In genomic region chr11:107683544-107684465, GRCm38 (mm10) we compare ENCODE assay signal across 15 mouse cellular contexts. TPM values are rescaled to one million over a fixed set of nuclear protein-coding genes. Genes with fewer than 3 reads are reported as not detected.
DNase-seq lines count a peak whose midpoint lies in the region; ATAC-seq and TF ChIP-seq lines count a peak whose summit lies in the region.
"Had no signal": no experiment of that assay in that cellular context is flagged by ENCODE, and none has a peak within 500 bp of the region (broad histone marks: within the 10 kb centered on the region; RNA-seq: fewer than 3 reads in every experiment).

No protein-coding gene starts in this region.

- no peak for TF ChIP-seq POLR2A in ES-Bruce4 (IDR thresholded peaks at IDR 0.05; ENCODE audit: insufficient read depth, low read length)

- H3K4me1 ChIP-seq in E14TG2a.4 (replicated peaks; ENCODE audit: low read depth, low read length) = peaks cover 57% of the 10 kb centered on the region
- H3K4me1 ChIP-seq in ES-Bruce4 (ENCODE audit: control insufficient read depth, insufficient read depth, low read length) = no peaks in the 10 kb centered on the region
- H3K4me1 ChIP-seq in forebrain, postnatal 0 days (ENCODE audit: insufficient read depth) = no peaks in the 10 kb centered on the region; the same call in 1 of the 2 replicates
- H3K4me1 ChIP-seq in midbrain, embryonic 11.5 days (ENCODE audit: control insufficient read depth, insufficient read depth, low read length) = peaks cover 17% of the 10 kb centered on the region
- H3K4me1 ChIP-seq: heart, embryonic 13.5 days had no signal

- no peak overlapping the region for H3K4me2 ChIP-seq in forebrain, postnatal 0 days (ENCODE audit: low read depth)
- H3K4me2 ChIP-seq in midbrain, embryonic 11.5 days = no peak overlapping the region
- H3K4me2 ChIP-seq: heart, embryonic 13.5 days had no signal

- H3K4me3 ChIP-seq in E14TG2a.4 (replicated peaks; ENCODE audit: low read length) = peak overlapping the region; percentile 10; the same call in 1 of the 2 replicates
- H3K4me3 ChIP-seq in ES-Bruce4 (ENCODE audit: low read depth, low read length) = no peak overlapping the region
- H3K4me3 ChIP-seq in forebrain, postnatal 0 days (ENCODE audit: low read depth, low read length) = no peak overlapping the region
- no peak overlapping the region for H3K4me3 ChIP-seq in midbrain, embryonic 11.5 days (ENCODE audit: low read depth, low read length)
- H3K4me3 ChIP-seq: heart, embryonic 13.5 days had no signal

- 30% methylated on average over 19 of the region's 19 CpGs for WGBS in forebrain, postnatal 0 days
- 62% methylated on average over 19 of the region's 19 CpGs for WGBS in midbrain, embryonic 11.5 days

- peaks cover 50% of the 10 kb centered on the region for H3K36me3 ChIP-seq in E14TG2a.4 (ENCODE audit: insufficient read depth, low read length)
- peaks cover under 1% of the 10 kb centered on the region; the same call in 1 of the 2 replicates for H3K36me3 ChIP-seq in ES-Bruce4 (ENCODE audit: control insufficient read depth, insufficient read depth, low read length, poor library complexity, severe bottlenecking)
- peaks cover 13% of the 10 kb centered on the region for H3K36me3 ChIP-seq in forebrain, postnatal 0 days (ENCODE audit: insufficient read depth)
- H3K36me3 ChIP-seq in midbrain, embryonic 11.5 days (ENCODE audit: control insufficient read depth, insufficient read depth, low read length) = peaks cover 8% of the 10 kb centered on the region; the same call in 1 of the 2 replicates

- peak; percentile 29 for DNase-seq in forebrain, postnatal 0 days
- peak; percentile 81 for DNase-seq in midbrain, embryonic 11.5 days (ENCODE audit: low spot score, missing footprints)
- no peak for DNase-seq in urinary bladder, postnatal 25 days (ENCODE audit: low spot score)
- DNase-seq in spleen, postnatal 10 days (ENCODE audit: low spot score in 2 of 2) = no peak
- DNase-seq in kidney, postnatal 10 days = no peak
- no peak for DNase-seq in layer of hippocampus, adult 11-12 months (ENCODE audit: low spot score)
- DNase-seq: adrenal gland, adult 8-10 months; lung, postnatal 10 days; right cerebral cortex, postnatal 4 days had no signal

- peak; percentile 65 for ATAC-seq in forebrain, postnatal 0 days
- peak; percentile 38; the same call in 1 of the 2 replicates for ATAC-seq in midbrain, embryonic 11.5 days (ENCODE audit: low FRiP score)

- H3K9ac ChIP-seq in ES-Bruce4 (ENCODE audit: low read depth, poor library complexity, severe bottlenecking) = no peak overlapping the region
- H3K9ac ChIP-seq in forebrain, postnatal 0 days = no peak overlapping the region
- H3K9ac ChIP-seq in midbrain, embryonic 11.5 days (ENCODE audit: low read length) = no peak overlapping the region
- H3K9ac ChIP-seq: heart, embryonic 13.5 days had no signal

- TF ChIP-seq EP300 in ES-Bruce4 (IDR thresholded peaks at IDR 0.05; ENCODE audit: insufficient read depth, low read depth, low read length) = no peak

- no peak overlapping the region for H3K27ac ChIP-seq in ES-Bruce4 (ENCODE audit: insufficient read depth, low read length)
- H3K27ac ChIP-seq in forebrain, postnatal 0 days (ENCODE audit: low read depth, low read length) = no peak overlapping the region
- H3K27ac ChIP-seq in midbrain, embryonic 11.5 days (ENCODE audit: low read depth, low read length) = no peak overlapping the region
- H3K27ac ChIP-seq: heart, embryonic 13.5 days had no signal

- TF ChIP-seq CTCF in E14TG2a.4 (conservative IDR thresholded peaks at IDR 0.05; ENCODE audit: low read length) (no peak), ES-Bruce4 (IDR thresholded peaks at IDR 0.05; ENCODE audit: low read depth, low read length) (peak; percentile 6)
- peak; percentile 49 for TF ChIP-seq CTCF in forebrain, postnatal 0 days (IDR thresholded peaks at IDR 0.05; ENCODE audit: low read depth)

- no peaks in the 10 kb centered on the region for H3K9me3 ChIP-seq in E14TG2a.4 (ENCODE audit: low read length)
- H3K9me3 ChIP-seq in ES-Bruce4 (replicated peaks; ENCODE audit: control insufficient read depth, insufficient read depth, low read length, poor library complexity, severe bottlenecking) = no peaks in the 10 kb centered on the region
- no peaks in the 10 kb centered on the region for H3K9me3 ChIP-seq in forebrain, postnatal 0 days (ENCODE audit: low read length)
- H3K9me3 ChIP-seq in midbrain, embryonic 11.5 days (ENCODE audit: control insufficient read depth, low read length) = no peaks in the 10 kb centered on the region
- H3K9me3 ChIP-seq: heart, embryonic 13.5 days had no signal

- no peaks in the 10 kb centered on the region for H3K27me3 ChIP-seq in E14TG2a.4 (ENCODE audit: insufficient read depth, low read length)
- H3K27me3 ChIP-seq in ES-Bruce4 (ENCODE audit: control insufficient read depth, insufficient read depth, low read length, poor library complexity, severe bottlenecking) = no peaks in the 10 kb centered on the region
- no peaks in the 10 kb centered on the region for H3K27me3 ChIP-seq in forebrain, postnatal 0 days (ENCODE audit: insufficient read depth, low read length)
- no peaks in the 10 kb centered on the region for H3K27me3 ChIP-seq in midbrain, embryonic 11.5 days (ENCODE audit: control insufficient read depth, insufficient read depth, low read length)
- H3K27me3 ChIP-seq: heart, embryonic 13.5 days had no signal

RNA-seq across cellular contexts. Expression of gene Cacng1, which starts 32.5 kb away (rescaled TPM):
- not detected in 2 replicates for polyA plus RNA-seq in ES-Bruce4 (2011; ENCODE audit: insufficient read depth, insufficient read length, low read depth, missing spikeins)
- total RNA-seq in forebrain, postnatal 0 days (2014; rRNA removed) = 1.4 and 2.1 TPM in 2 replicates
- 1.1 and 1.3 TPM in 2 replicates for polyA plus RNA-seq in forebrain, postnatal 0 days (2015; fragmentation: Nextera tagmentation; extraction: Ambion mirVana)
- 0.25 TPM in 1 of 2 replicates, not detected in the other for polyA plus RNA-seq in midbrain, embryonic 11.5 days (2014; fragmentation: Nextera tagmentation; extraction: Ambion mirVana)
- total RNA-seq: layer of hippocampus, adult 8-10 months; MEL had no signal
- polyA plus RNA-seq: intestine, embryonic 14.5 days had no signal

Comparison
In these comparisons a context has a peak if more than half of its experiments do, and no peak if none do; other contexts are left out.
1. DNase-seq: peak in forebrain, postnatal 0 days (single experiment) and midbrain, embryonic 11.5 days (single experiment); none in urinary bladder, postnatal 25 days (single experiment), spleen, postnatal 10 days (0 of 2), kidney, postnatal 10 days (single experiment) and layer of hippocampus, adult 11-12 months (single experiment).